Mouse (Mus musculus) CD8-positive naive resting alpha-beta T cell, adult 57 days (primary cell): ENCODE data around the gene Nfkbia. TPM values are rescaled to one million over a fixed set of nuclear protein-coding genes. Genes with fewer than 3 reads are reported as not detected.

Source experiments
- total RNA-seq: library from RNA; stranded (reverse); gene quantifications from one replicate; pipeline ENCODE4 v1.2.4, GENCODE M21; 2023

Gene Nfkbia
- 154 TPM for total RNA-seq

DNA sequence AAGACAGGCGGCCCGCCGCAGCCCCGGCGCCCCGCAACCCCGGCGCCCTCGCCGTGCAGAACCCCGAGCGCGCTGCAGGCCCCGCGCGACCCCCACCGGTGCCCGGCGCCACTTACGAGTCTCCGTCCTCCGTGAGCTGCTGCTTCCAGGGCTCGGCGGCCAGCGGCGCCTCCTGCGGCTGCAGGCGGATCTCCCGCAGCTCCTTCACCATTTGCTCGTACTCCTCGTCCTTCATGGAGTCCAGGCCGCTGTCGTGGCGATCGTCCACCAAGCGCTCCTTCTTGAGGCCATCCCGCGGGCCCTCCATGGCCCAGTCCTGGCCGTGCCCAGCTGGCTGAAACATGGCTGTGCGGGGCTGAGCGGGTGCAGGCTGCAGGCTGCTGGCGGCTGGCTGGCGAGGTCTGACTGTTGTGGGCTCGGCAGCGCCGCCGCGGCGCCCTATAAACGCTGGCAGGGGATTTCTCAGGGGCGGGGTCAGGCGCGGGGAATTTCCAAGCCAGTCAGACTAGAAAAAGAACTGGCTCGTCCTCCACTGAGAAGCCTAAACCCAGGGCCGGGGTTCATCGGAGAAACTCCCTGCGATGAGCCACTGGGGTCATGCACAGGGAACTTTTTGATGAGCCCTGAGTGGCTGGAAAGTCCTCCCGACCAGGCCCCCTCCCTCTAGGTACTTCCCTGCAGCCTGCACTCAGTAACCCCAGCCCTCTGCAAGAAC lies at the start of gene Nfkbia:
TSS of gene Nfkbia (minus strand) at position 464 of the 715 bp plus-strand sequence.

Other genes starting within 250 kb of the Nfkbia start
- gene 1110008L16Rik, start 193.1 kb downstream of the Nfkbia start, total RNA-seq = 9.6 TPM
- gene Ppp2r3c, start 189.6 kb downstream of the Nfkbia start, total RNA-seq = 22.9 TPM
- gene Psma6, start 108.4 kb downstream of the Nfkbia start, total RNA-seq = 92.4 TPM
- not detected for gene Aldoart2, start 72.6 kb upstream of the Nfkbia start, total RNA-seq
- gene Insm2, start 106.8 kb upstream of the Nfkbia start, total RNA-seq = not detected